Mouse (Mus musculus) E14TG2a.4 (cell line): Measurements from ENCODE around the gene Gatd1.

ENCODE experiments used
- CTCF ChIP-seq: conservative IDR thresholded peaks from 2 replicates; pipeline ENCODE4 v1.5.1; 2014; ENCODE audit warnings: low read length
- NANOG ChIP-seq: IDR thresholded peaks from 2 replicates; pipeline ENCODE4 v1.6.1; 2014; ENCODE audit warnings: borderline replicate concordance, low read length, mixed read lengths
- POU5F1 ChIP-seq: IDR thresholded peaks from 2 replicates; pipeline ENCODE4 v1.6.1; 2014; ENCODE audit warnings: low read length, borderline replicate concordance

DNA sequence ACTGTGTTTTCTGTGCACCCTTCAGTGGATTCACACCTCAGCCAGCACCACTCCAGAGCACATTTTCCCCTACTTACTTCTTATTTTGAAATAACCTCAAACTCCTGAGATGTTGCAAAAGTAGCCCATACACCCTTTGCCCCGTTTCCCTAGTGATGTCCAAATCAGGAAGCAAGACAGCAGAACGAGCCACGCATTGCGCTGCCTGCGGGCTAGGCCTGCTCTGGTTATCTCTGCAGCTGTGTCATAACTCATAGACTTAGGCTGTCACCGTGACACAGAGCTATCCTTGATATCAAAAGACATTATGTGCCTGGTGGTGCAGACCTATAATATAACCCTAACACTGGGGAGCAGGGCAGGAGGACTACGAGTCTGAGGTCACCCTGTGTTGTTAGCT, 19.8 kb downstream of the Gatd1 start:
- TF ChIP-seq CTCF (no peak), POU5F1 (no peak), NANOG (no peak)
